Mouse (Mus musculus) right cerebral cortex, postnatal 25 days (tissue): ENCODE data around the gene Hck.

ENCODE experiments used
- DNase-seq: peaks from one replicate; pipeline ENCODE4 v3.0.0; 2022

The Hck gene

GRCm38 (mm10) chr2:153153033-153153450 lies 44.8 kb downstream of the Hck start:
- no peak for DNase-seq

- no peak for DNase-seq
Measured at GRCm38 (mm10) chr2:153157270-153157669, 49.0 kb downstream of the Hck start.

- DNase-seq = no peak
Measured at GRCm38 (mm10) chr2:153160133-153160532, 51.9 kb downstream of the Hck start.

GRCm38 (mm10) chr2:153160844-153161683 lies 52.8 kb downstream of the Hck start, which contains the start of gene Tm9sf4:
Gene Tm9sf4 (plus strand): TSS chr2:153161303.
- peak; percentile 94 for DNase-seq

- DNase-seq = no peak
Measured at GRCm38 (mm10) chr2:153161684-153162080, 53.4 kb downstream of the Hck start.

- no peak for DNase-seq
Measured at GRCm38 (mm10) chr2:153167136-153167535, 58.9 kb downstream of the Hck start.

GRCm38 (mm10) chr2:153168134-153168820 lies 60.0 kb downstream of the Hck start:
- DNase-seq = no peak

GRCm38 (mm10) chr2:153170490-153171224 lies 62.4 kb downstream of the Hck start:
- no peak for DNase-seq

GRCm38 (mm10) chr2:153171966-153172365 lies 63.7 kb downstream of the Hck start:
- no peak for DNase-seq

GRCm38 (mm10) chr2:153175995-153176570 lies 67.8 kb downstream of the Hck start:
- no peak for DNase-seq

- no peak for DNase-seq
Measured at GRCm38 (mm10) chr2:153177188-153177587, 68.9 kb downstream of the Hck start.

GRCm38 (mm10) chr2:153179126-153179860 lies 71.0 kb downstream of the Hck start:
- peak; percentile 21 for DNase-seq

GRCm38 (mm10) chr2:153179961-153180360 lies 71.7 kb downstream of the Hck start:
- DNase-seq = no peak

GRCm38 (mm10) chr2:153186176-153186591 lies 77.9 kb downstream of the Hck start:
- no peak for DNase-seq

GRCm38 (mm10) chr2:153187848-153188247 lies 79.6 kb downstream of the Hck start:
- DNase-seq = no peak

GRCm38 (mm10) chr2:153191242-153191641 lies 83.0 kb downstream of the Hck start:
- no peak for DNase-seq

GRCm38 (mm10) chr2:153194255-153194654 lies 86.0 kb downstream of the Hck start:
- no peak for DNase-seq

GRCm38 (mm10) chr2:153198485-153198884 lies 90.2 kb downstream of the Hck start:
- DNase-seq = no peak

- DNase-seq = no peak
Measured at GRCm38 (mm10) chr2:153199114-153199513, 90.8 kb downstream of the Hck start.
